In the genomic region with DNA sequence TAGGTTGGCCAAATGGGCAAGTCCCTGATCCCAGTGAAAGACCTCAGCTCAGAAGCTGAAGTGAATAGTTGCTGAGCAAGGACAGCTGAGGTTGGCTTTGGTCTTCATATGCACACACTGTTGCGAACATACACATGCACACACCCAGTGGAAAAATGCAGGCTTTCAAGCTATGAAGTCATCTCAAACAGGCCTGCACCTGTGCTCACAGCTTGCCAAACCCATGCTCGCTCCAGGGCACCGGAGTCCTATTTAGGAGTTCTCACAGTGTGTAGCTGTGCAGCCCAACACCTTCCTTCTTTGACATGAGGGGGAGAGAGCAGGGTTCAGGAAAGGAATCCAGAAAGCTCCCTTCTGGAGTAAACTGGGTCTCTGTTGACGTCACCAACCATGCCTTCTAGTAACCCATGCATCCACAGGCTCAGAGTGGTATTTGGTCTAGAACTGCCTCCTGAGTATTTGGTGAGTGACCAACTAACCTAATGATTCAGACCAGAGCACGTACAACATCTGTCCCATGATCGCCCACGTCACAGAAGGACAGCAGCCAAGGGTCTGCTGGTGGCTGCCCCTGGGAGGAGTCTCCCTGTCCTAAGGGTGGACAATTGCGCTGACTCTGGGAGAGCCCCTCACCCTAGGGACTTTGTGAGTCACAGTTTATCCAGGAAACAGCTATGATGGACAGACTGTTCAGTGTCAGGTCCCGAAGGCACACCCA, we compare ENCODE assay signal across 1 mouse cellular context.
TF ChIP-seq lines count a peak whose summit lies in the region.

No protein-coding gene starts in this region.

TF ChIP-seq in CH12.LX, 34 proteins besides CTCF, POLR2A, EP300 and RAD21 (continued from another document):
- TF ChIP-seq BHLHE40 (IDR thresholded peaks at IDR 0.05; ENCODE audit: low read depth, low read length) (0 out of 2 replicates have a peak, but pooled peaks have one; percentile 25), MYC (IDR thresholded peaks at IDR 0.05; ENCODE audit: low read depth, low read length) (no peak), TBP (conservative IDR thresholded peaks at IDR 0.05; ENCODE audit: low read depth, low read length) (no peak)
TF ChIP-seq in CH12.LX: peak in this region for 4.
